Mouse (Mus musculus) ovary, postnatal 36 days (tissue): ENCODE results near the gene Ttc9c.
A peak's percentile ranks its signal among the peaks of the same experiment; 100 is the strongest.

ENCODE experiments used
- DNase-seq: peaks from one replicate; pipeline ENCODE4 v3.0.0; 2022; ENCODE audit warnings: low spot score, mixed read lengths

Ttc9c gene

DNA sequence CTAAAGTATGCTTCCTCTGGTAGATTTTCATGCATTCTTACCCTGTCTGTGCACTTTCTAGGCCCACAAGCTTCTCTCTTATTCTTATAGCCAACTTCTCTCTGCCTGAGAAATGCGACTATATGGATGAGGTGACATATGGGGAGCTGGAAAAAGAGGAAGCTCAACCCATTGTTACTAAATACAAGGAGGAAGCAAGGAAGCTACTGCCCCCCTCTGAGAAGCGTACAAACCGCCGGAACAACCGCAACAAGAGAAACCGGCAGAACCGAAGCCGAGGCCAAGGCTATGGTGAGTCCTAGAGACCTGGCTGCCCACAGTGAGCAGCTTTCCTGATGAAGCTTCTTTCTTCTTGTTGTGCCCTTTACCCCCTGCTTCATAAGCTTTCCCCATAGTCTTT lies 10.5 kb upstream of the Ttc9c start, which contains the start of gene AC129217.1:
TSS of gene AC129217.1 (plus strand) at position 114 of the 400 bp plus-strand sequence.
- DNase-seq = no peak

DNA sequence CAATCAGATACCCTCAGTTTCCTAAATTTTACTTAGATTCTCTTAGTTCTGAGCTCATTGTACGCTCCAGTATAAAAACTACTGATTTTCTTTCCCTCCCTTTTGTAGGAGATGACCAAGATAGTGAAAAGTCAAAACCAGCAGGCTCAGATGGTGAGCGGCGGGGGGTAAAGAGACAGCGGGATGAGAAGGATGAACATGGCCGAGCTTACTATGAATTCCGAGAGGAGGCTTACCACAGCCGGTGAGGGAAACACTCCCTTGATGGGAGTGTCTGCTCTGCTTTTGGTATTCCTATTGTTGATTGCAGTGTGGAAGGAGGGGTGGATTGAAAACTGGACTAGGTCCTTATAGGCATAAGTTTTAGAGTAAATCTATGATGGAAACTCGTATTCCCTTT lies 3.6 kb upstream of the Ttc9c start:
- DNase-seq = no peak

DNA sequence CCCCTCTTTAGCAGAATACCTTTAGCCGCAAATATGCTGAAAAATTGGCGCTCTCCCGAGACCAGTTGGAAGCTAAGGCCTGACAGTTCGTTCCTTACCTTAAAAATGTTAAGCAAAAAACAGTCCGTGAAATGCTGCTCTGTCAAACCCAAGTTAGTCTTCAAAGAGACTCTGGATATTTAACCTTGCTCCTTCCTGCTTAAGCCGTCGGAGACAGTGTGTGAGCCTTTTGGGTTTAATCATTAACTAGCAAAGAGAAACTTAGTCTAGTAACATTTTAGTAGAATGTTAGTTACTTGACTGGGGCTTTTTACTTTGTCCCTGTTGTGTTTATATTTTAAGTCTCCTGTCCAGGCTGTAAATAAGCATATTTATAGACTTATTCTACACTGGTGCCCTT lies 2.0 kb upstream of the Ttc9c start:
- DNase-seq = no peak

DNA sequence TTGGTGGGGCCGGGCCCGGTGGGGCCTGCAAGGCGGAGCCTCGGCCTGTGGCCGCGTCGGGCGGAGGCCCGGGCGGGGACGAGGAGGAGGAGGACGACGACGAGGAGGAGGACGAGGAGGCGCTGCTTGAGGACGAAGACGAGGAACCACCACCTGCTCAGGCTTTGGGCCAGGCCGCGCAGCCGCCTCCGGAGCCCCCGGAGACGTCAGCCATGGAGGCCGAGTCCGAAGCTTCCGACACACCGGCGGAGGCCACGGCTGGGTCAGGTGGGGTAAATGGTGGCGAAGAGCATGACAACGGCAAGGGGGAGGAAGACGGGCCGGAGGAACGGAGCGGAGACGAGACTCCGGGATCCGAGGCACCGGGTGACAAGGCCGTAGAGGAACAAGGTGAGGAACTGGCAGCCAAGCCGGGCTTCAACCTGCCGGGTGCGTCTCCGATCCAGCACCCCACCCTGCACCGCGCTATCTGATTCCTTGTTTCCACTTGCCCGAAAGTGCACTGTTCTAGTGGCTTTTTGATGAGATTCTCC lies 1.4 kb upstream of the Ttc9c start:
- DNase-seq = no peak

DNA sequence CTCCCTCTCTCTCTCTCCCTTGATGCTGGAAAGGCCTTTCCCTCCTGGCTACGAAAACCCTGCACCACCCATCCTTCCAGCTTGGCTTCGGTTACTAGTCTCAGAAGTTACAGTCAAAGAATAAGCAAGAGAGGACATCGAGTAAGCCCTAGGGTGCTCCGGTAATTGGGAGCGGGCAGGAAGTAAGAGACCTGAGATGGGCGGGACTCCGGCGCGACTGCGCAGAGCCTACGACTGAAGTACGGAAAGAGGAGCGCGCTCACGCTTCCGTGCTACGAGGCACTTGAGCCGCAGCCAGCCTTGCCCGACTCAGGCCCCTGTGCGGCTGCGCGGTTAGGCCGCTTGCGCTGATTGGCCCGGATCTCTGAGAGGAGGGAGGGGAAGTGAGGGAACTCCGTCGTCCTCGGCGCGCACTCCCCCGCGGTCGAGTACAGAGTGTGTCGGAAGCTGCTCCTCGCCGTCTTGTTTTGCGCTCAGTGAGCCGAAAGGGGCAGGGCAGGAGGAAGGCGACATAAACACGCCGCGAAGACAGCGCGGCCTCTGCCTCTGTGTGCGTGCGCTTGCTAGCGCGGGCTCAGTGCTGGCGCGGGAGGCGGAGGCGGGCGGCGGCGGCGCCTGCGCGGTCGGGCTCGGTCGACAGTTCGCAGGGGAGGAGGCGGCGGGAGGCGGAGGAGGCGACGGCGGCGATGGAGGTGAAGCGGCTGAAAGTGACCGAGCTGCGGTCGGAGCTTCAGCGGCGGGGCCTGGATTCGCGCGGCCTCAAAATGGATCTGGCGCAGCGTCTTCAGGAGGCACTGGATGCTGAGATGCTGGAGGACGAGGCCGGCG lies 677 bp upstream of the Ttc9c start, which contains the start of gene Hnrnpul2:
TSS of gene Hnrnpul2 (plus strand) at position 415 of the 828 bp plus-strand sequence.
- peak; percentile 98 for DNase-seq

DNA sequence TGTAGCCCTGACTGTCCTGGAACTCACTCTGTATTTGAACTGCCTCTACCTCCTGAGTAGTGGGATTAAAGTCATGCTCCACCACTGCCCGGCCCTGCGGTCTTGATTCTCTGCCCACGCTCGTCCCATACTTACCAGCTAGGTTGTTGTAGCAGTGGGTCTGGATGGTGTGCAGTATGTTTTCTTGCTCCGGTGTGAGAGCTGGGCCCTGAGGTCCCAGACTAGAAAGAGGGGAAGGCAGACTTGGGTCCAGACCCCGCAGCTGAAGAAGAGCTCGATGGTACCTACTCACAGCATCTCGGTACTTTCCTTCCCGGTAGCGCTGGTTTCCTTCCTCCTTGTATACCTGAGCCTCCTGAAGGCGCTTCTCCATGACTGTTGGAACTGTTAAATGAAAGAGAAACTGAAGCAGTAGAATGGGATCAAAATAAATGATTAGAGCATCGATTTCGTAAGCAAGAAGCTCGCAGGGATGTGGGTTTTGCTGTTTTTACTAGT lies 783 bp downstream of the Ttc9c start:
- DNase-seq = no peak

DNA sequence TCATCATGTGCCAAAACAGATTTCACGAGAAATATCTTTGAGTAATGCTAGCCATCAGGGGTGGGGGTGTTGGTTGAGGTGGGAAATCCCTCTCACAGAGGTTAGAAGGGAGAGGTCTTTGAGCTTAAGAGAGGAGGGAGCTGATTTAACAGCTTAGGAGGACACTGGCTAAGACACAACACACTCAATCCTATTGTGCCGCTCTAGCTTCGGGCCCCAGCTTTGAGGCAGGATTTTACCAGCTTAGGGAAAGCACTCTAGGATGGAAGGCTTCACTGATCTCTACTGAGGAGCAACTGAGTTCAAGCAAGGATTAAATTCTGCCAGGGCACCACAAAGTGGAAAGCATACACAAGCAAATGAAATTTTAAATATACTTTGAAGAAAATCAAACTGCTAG lies 2.1 kb downstream of the Ttc9c start:
- no peak for DNase-seq

DNA sequence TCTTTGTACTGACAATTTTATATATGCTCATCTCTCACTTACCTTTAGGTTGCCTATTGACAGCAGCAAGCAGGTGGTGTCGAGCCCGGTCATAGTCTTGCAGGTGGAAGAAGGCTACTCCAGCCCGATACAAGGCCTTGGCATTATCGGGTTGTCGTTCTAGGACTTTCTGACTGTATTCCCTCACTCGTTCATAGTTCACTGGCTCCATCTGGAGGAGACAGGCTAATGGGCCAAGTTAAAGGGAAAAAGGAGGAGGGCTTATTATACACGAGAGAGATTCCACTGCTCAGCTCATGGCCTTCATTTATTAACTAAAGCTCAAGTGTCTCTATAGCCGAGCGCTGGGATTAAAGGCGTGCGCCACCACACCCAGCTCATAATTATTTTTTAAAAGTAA lies 3.3 kb downstream of the Ttc9c start:
- DNase-seq = no peak

DNA sequence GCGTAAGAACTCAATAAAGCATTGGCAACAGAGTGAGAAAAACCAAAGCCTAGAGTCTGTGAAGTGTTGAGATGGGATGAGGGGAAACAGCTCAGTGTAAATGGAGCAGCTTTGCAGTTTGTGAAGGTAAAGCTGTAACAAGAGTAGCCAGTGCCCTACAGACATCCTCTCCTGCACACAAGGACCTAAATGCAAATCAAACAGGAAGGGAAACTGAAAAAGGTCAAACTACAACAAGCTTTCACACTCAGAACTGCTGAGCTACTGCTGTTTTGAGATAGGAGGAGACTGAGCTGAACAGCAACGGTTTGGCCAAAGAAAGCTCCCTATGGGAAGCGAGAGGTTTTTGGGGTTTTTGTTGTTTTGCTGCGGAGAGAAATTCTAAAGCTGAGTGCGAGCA lies 12.3 kb downstream of the Ttc9c start:
- DNase-seq = no peak

DNA sequence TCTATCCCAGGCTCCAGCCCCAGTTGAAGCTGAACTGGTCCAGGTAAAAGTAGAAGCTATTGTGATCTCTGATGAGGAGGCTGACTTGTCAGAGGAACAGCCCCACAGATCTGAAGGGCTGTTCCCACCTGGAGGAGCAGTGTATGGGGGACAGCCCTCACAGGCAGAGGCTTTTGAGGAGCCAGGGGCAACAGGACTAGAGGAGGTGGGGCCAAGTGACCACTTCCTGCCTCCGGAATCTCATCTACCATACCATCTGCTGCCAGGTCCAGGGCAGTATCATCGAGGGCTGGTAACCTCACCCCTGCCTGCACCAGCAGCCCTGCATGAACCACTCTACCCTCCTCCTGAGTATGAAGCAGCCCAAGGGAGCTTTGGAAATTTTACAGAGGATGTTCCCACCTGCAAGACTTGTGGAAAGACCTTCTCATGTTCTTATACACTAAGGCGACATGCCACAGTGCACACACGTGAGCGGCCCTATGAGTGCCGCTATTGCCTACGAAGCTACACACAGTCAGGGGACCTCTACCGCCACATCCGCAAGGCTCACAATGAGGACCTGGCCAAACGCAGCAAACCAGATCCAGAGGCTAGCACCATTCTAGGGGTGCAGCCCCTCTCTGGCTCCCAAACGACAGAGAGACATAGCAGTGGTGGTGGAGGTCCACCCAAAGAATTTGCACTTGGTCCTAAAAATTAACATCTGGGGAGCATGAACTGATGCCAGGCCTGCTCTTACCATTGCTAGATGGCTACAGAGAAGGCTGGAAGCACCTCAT lies 15.1 kb downstream of the Ttc9c start:
- DNase-seq = no peak

DNA sequence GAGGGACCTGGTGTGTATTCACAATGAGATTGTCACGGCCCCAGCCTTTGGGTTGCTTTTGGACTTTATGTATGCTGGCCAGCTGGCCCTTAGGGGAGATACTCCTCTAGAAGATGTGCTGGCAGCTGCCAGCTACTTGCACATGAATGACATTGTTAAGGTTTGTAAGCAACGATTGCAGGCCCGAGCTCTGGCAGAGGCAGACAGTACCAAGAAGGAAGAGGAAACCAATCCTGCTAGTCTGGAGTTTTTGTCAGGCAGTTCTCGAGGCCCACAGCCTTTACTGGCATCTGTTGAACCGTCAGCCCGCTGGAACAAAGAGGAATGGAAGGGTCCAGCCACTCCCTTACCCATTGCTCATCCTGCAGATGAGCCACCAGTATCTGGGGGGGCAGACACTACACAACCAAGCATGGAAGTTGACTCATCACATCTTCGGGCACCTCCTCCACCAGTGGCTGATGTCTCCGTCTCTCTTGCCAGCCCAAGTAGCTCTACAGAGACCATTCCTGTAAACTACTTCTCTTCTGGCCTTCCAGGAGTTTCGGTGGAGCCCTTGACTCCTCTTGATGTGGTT lies 15.8 kb downstream of the Ttc9c start:
- DNase-seq = no peak

DNA sequence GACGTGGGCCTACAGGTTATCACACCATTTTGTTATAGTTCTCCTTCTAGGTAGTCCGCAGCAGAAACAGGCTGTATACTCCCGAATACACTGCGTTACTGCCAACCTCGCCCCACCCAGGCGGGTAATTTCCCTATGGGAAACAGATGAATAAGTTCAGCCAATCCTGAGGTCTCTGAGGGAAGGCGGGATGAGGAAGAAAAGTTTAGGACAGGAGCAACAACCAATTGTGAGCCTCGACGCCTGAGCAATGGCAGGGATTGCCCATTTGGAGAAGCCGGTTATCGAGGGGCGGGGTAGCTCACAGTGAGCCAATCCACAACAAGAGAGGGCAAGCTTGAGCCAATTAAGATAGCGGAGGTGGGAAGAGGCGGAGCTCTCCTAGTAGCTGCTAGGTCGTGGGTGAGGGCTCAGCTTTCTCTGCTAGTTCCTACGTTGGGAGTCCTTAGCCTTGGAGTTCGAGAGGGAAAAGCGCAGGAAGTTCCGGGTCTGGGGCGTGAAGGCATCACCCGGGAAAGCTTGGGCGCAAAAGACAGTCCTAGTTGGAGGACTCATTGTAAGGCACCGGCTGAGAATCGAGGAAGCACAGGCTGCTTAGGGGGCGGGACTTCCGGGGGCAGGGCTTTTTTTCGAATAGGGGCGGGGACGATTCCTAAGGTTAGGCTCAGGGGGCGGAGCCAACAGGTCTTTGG lies 16.9 kb downstream of the Ttc9c start, which contains the start of gene Zbtb3:
TSS of gene Zbtb3 (plus strand) at position 426 of the 692 bp plus-strand sequence.
- DNase-seq = peak; percentile 87

DNA sequence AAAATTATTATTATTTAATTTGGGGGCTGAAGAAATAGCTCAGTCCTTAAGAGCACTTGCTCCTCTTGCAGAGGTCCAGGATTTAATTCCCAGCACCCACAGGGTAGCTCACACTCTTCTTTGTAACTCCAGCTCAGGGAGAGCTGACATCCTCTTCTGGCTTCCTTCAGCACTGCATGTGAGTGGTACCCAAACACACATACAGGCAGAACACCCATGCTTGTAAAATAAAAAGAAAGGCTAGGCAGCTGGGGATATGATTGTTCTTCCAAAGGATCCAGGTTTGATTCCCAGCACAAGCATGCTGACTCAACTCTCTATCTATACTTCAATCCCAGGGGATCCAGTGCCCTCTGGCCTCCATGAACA lies 20.2 kb downstream of the Ttc9c start:
- DNase-seq = no peak

DNA sequence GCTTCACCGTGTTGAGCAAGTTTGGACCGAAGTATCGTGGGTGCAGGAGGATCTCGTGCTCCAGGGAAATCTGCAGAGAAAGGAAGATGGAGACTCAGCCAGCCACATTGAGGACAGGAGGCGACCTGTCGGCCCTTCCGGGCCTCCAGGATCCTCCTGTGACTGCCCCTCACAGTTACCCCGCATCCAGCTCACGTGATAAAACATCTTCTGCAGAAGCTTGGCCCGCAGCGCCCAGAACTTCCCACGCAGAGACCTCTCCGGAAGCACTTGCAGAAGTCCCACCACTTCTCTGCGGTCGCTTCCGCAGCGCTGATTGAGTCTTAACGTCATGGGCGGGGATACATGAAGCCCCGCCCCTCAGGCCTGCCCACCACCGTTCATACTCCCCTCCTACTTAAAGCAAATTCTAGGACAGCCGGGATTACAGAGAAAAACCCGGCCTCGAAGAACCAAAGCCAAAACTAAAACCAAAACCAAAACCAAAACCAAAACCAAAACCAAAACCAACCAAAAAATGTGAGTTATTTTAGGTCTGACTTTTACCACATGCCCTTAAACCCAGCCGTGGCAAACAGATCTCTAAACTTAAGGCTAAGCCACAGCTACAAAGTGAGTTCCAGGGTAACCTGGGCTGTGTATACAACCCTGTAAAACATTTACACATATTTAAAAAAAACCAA lies 20.7 kb downstream of the Ttc9c start, which contains the start of gene Polr2g:
TSS of gene Polr2g (minus strand) at position 314 of the 683 bp plus-strand sequence.
- peak; percentile 89 for DNase-seq

DNA sequence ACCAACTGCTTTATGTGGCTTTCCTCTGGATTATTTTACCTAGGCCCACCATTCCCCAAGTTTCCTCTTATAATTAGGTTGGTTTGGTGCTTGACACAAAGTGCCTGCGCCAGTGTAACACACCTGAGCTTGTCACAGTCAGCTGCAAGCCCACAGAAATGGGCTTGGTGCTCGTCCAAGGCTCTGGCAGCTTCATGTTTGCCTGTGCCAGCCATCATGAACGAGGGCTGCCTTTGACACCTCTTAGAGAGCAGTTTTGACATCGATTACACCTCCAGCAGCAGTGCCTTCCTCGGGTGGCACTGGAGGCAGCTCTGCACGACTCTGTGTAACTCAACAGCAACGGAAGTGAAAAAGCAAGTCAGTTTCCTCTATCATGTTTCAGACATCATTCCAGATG lies 29.0 kb downstream of the Ttc9c start:
- DNase-seq = no peak

DNA sequence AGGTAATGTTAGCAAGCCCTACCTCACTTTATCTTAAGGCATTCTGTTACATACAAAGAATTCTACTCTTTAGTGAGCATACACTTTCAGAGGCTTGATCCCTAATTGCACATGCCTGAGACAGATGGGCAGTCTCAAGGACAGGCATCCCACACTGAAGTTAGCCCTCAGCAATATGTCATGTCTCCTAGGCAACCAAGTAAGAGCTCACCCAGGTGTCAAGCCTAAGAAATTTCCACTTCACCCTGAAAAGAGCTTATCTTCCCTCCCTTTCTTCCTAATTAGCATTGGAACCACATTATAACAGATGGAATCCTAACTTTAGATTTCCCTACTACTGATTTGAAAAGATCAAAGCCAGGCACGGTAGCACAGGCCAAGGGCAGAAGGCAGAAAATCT lies 30.0 kb downstream of the Ttc9c start:
- DNase-seq = no peak

DNA sequence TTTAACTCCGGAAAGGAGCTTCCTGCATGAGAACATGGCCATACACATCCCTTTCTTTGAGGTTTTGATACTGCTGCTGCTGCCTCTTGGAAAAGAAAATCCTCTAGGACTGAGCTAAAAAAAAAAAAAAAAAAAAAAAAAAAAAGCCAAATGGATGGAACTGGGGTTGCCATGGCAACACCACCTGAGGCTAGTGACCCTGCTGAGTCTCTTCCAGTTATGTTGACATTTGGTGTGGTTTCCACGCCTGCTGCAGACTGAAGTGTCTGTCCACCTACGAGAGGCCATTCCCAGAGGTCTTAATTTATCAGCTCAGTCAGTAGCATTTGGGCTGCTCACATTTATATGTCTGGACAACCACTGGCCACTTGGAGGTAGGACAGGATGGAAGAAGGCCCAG lies 30.6 kb downstream of the Ttc9c start:
- no peak for DNase-seq

DNA sequence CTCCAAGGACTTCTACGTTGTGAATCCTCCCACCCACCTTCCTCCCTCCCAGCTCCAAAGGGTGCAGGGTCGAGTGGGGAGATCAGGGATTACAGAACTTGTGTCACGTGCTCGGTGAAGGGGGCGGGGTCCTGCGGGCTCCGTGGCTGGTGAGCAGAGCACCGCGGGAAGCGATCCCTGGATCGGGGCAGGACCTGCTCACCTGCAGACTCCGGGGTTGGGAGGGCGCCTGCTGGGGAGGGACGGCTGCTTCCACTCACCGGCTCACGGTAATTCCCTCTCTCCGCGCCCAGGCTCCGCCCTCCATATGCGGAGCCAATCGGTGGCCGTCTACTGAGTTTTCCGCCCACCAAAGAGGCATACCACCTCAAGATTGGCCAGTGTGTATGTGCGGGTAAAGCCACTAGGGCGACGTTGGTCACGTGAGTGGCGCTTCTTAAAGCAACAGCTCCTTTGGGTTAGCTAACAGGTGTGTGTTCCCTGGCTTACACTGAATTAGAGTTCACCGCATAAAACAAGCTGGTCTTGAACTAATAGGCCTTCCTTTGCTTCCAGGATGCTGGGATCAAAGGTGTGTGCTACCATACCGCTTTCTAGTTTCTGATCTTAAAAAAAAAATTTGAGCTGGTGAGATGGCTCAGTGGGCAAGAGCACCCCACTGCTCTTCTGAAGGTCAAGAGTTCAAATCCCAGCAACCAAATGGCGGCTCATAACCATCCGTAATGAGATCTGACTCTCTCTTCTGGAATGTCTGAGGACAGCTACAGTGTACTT lies 32.9 kb downstream of the Ttc9c start, which contains the start of gene Taf6l:
TSS of gene Taf6l (minus strand) at position 410 of the 774 bp plus-strand sequence.
- DNase-seq = peak; percentile 86

DNA sequence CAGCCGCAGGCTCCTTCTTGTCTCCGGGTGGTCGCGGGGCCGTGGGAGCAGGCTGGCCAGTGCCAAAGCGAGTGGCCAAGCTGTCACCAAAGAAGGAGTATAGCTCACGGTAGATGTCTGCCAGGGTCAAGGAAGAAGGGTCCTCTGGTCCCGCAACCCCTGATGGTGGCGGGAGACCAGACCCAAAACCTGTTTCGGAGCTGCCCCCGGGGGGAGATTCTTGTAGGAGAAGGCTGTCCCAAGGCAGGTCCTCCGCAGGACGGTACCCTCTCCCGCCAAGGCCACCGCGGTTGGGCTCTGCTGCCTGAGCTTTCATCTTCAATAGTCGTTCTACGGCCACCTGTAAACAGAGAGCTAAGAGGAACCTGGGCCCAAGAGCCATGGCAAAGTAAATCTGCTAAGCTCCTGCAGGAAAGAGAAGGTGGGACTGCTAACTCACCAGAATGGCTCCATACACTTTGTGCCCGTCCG lies 44.1 kb downstream of the Ttc9c start:
- DNase-seq = no peak
